Mouse (Mus musculus): ENCODE results near the gene Ankrd33. TPM values are rescaled to one million over a fixed set of nuclear protein-coding genes. Genes with fewer than 3 reads are reported as not detected.

Gene Ankrd33
- polyA plus RNA-seq, 1 experiment from 2014 or later, result not detected

- WGBS, result 83% methylated on average over 7 of the region's 7 CpGs
- Histone ChIP-seq H3K27ac (replicated peaks; ENCODE audit: low read depth, low read length) (no peak overlapping the region), H3K27me3 (ENCODE audit: control insufficient read depth, insufficient read depth, low read length) (no peaks in the 10 kb centered on the region), H3K9ac (replicated peaks; ENCODE audit: low read length) (no peak overlapping the region), H3K36me3 (ENCODE audit: control insufficient read depth, insufficient read depth, low read length) (no peaks in the 10 kb centered on the region), H3K4me3 (replicated peaks; ENCODE audit: low read depth, low read length) (no peak overlapping the region), H3K4me2 (ENCODE audit: low read length) (no peak overlapping the region), H3K9me3 (ENCODE audit: control insufficient read depth, low read length) (no peaks in the 10 kb centered on the region), H3K4me1 (ENCODE audit: control insufficient read depth, insufficient read depth, low read length) (peaks cover 6% of the 10 kb centered on the region; the same call in 1 of the 2 replicates)
- ATAC-seq (ENCODE audit: low FRiP score, low TSS enrichment) (no peak), DNase-seq (no peak)
These were observed 39.4 kb downstream of the Ankrd33 start for GRCm38 (mm10) chr15:101154700-101155616.

DNA sequence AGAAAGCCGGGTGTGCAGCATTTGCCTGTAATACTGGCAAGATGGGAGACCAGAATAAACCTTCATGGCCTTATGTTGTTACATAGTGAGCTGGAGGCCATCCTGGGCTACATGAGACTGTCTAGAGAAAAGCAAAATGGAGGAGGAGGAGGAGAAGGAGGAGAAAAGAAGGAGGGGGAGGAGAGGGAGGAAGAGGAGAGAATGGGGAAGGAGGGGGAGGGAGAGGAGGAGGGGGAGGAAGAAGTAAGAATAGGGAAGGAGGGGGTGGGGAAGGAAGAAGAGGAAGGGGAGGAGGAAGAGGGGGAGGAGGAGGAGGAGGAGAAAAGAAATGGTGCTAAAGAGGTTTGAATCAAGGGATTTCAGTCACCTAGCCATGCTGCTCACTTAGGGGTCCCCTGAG is 44.6 kb downstream of the Ankrd33 start:
- peak overlapping the region; percentile 81 for H3K27ac ChIP-seq (replicated peaks; ENCODE audit: low read depth, low read length)
- no peaks in the 10 kb centered on the region for H3K27me3 ChIP-seq (ENCODE audit: control insufficient read depth, insufficient read depth, low read length)
- no peaks in the 10 kb centered on the region for H3K9me3 ChIP-seq (ENCODE audit: control insufficient read depth, low read length)
- WGBS, result 21% methylated on average over 1 of the region's 1 CpGs
- no peak overlapping the region for H3K4me3 ChIP-seq (replicated peaks; ENCODE audit: low read depth, low read length)
- peak overlapping the region; percentile 29 for H3K4me2 ChIP-seq (ENCODE audit: low read length)
- no peak for DNase-seq
- ATAC-seq (ENCODE audit: low FRiP score, low TSS enrichment), result peak; percentile 19; the same call in 1 of the 2 replicates
- no peak overlapping the region for H3K9ac ChIP-seq (replicated peaks; ENCODE audit: low read length)
- no peaks in the 10 kb centered on the region for H3K36me3 ChIP-seq (ENCODE audit: control insufficient read depth, insufficient read depth, low read length)
- peaks cover 41% of the 10 kb centered on the region for H3K4me1 ChIP-seq (ENCODE audit: control insufficient read depth, insufficient read depth, low read length)

- Histone ChIP-seq H3K36me3 (ENCODE audit: control insufficient read depth, insufficient read depth, low read length) (no peaks in the 10 kb centered on the region), H3K4me3 (replicated peaks; ENCODE audit: low read depth, low read length) (no peak overlapping the region), H3K27me3 (ENCODE audit: control insufficient read depth, insufficient read depth, low read length) (no peaks in the 10 kb centered on the region), H3K9ac (replicated peaks; ENCODE audit: low read length) (no peak overlapping the region), H3K4me2 (ENCODE audit: low read length) (peak overlapping the region; percentile 29), H3K27ac (replicated peaks; ENCODE audit: low read depth, low read length) (peak overlapping the region; percentile 81), H3K4me1 (ENCODE audit: control insufficient read depth, insufficient read depth, low read length) (peaks cover 41% of the 10 kb centered on the region), H3K9me3 (ENCODE audit: control insufficient read depth, low read length) (no peaks in the 10 kb centered on the region)
- peak; percentile 88 for DNase-seq
- ATAC-seq (ENCODE audit: low FRiP score, low TSS enrichment), result peak; percentile 65; the same call in 1 of the 2 replicates
- WGBS, result 11% methylated on average over 7 of the region's 7 CpGs
These were observed 45.0 kb downstream of the Ankrd33 start for GRCm38 (mm10) chr15:101160591-101160990.

DNA sequence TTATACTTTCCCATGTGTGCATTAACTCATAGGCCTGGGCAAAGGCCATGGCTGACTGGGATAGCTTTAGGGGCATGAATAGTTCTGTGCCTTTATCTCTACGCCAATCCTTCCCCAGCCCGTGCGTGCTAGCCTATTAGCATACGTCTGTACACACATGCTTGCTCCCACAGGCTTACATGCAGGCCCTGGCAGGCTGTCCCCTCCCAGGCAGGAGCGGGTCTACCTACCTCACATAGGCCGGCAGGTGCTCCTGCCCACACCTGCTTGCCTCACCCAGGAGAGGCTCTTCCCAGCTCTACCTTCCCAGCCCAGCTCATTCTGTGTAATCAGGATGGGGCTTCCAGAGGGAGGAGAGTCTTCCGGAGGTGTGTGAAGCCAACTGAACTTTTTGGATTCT is 46.0 kb downstream of the Ankrd33 start:
- WGBS, result 60% methylated on average over 7 of the region's 7 CpGs
- Histone ChIP-seq H3K9ac (replicated peaks; ENCODE audit: low read length) (no peak overlapping the region), H3K27ac (replicated peaks; ENCODE audit: low read depth, low read length) (0 out of 2 replicates have a peak overlapping the region, but pooled peaks have one; percentile 81)

GRCm38 (mm10) chr15:101163056-101163458 is 47.5 kb downstream of the Ankrd33 start:
- Histone ChIP-seq H3K9ac (replicated peaks; ENCODE audit: low read length) (no peak overlapping the region), H3K4me2 (ENCODE audit: low read length) (peak overlapping the region; percentile 11; the same call in 1 of the 2 replicates)
- peak; percentile 77 for DNase-seq

More for the DNA sequence above, 46.0 kb downstream of the Ankrd33 start:
- no peaks in the 10 kb centered on the region for H3K9me3 ChIP-seq (ENCODE audit: control insufficient read depth, low read length)
- peaks cover 41% of the 10 kb centered on the region for H3K4me1 ChIP-seq (ENCODE audit: control insufficient read depth, insufficient read depth, low read length)
- ATAC-seq (ENCODE audit: low FRiP score, low TSS enrichment), result no peak
- no peak for DNase-seq
- H3K27me3 ChIP-seq (ENCODE audit: control insufficient read depth, insufficient read depth, low read length), result no peaks in the 10 kb centered on the region
- H3K4me2 ChIP-seq (ENCODE audit: low read length), result no peak overlapping the region
- no peak overlapping the region for H3K4me3 ChIP-seq (replicated peaks; ENCODE audit: low read depth, low read length)
- no peaks in the 10 kb centered on the region for H3K36me3 ChIP-seq (ENCODE audit: control insufficient read depth, insufficient read depth, low read length)

DNA sequence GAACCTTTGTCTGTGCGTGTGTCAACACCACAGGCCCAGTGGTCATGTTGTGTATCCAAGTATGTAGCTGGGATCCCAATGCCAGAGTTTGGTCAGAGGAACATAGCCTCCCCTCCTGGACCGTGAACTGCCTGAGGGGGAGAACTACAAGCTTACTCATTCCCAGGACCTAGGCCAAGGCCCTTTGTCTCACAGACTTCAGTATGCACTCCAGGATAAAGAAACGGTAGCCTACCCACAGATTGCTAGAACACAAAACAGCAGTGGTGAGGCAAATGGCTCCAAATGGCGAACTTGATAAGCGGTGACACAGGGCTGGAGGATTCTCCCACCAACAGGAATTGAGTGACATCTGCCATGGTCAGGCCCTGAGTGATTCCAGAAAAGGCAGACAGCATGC is 48.3 kb downstream of the Ankrd33 start:
- ATAC-seq (ENCODE audit: low FRiP score, low TSS enrichment), result no peak
- H3K4me1 ChIP-seq (ENCODE audit: control insufficient read depth, insufficient read depth, low read length), result peaks cover 41% of the 10 kb centered on the region

More at GRCm38 (mm10) chr15:101163056-101163458, 47.5 kb downstream of the Ankrd33 start:
- Histone ChIP-seq H3K4me1 (ENCODE audit: control insufficient read depth, insufficient read depth, low read length) (peaks cover 41% of the 10 kb centered on the region), H3K4me3 (replicated peaks; ENCODE audit: low read depth, low read length) (no peak overlapping the region), H3K27ac (replicated peaks; ENCODE audit: low read depth, low read length) (peak overlapping the region; percentile 32; the same call in 1 of the 2 replicates), H3K9me3 (ENCODE audit: control insufficient read depth, low read length) (no peaks in the 10 kb centered on the region), H3K36me3 (ENCODE audit: control insufficient read depth, insufficient read depth, low read length) (no peaks in the 10 kb centered on the region), H3K27me3 (ENCODE audit: control insufficient read depth, insufficient read depth, low read length) (no peaks in the 10 kb centered on the region)
- 23% methylated on average over 15 of the region's 15 CpGs for WGBS
- peak; percentile 59 for ATAC-seq (ENCODE audit: low FRiP score, low TSS enrichment)

DNA sequence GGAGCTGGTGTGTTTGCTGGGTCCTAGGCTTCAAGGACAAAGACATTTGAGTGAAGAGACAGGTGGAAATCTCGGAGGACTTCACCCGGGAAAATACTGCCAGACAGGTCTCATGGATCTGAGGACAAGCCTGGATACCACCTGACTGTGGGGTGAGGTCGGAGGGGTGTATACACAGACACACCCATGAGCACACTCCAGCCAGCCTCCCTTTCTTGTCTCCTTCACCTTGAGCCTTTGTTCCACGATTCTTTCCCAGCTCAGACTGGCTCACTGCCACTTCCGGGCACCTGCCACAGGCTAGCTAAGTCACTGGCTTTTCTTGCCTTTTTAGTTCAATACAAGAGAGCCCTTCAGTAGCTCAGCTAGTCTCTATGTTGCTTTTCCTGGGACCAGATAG is 48.7 kb downstream of the Ankrd33 start:
- no peak for ATAC-seq (ENCODE audit: low FRiP score, low TSS enrichment)
- H3K36me3 ChIP-seq (ENCODE audit: control insufficient read depth, insufficient read depth, low read length), result no peaks in the 10 kb centered on the region
- no peak overlapping the region for H3K9ac ChIP-seq (replicated peaks; ENCODE audit: low read length)
- H3K4me1 ChIP-seq (ENCODE audit: control insufficient read depth, insufficient read depth, low read length), result peaks cover 41% of the 10 kb centered on the region
- DNase-seq, result no peak
- H3K4me3 ChIP-seq (replicated peaks; ENCODE audit: low read depth, low read length), result no peak overlapping the region
- 74% methylated on average over 5 of the region's 5 CpGs for WGBS
- H3K27me3 ChIP-seq (ENCODE audit: control insufficient read depth, insufficient read depth, low read length), result no peaks in the 10 kb centered on the region
- H3K9me3 ChIP-seq (ENCODE audit: control insufficient read depth, low read length), result no peaks in the 10 kb centered on the region
- no peak overlapping the region for H3K27ac ChIP-seq (replicated peaks; ENCODE audit: low read depth, low read length)
- no peak overlapping the region for H3K4me2 ChIP-seq (ENCODE audit: low read length)

More for the DNA sequence above, 48.3 kb downstream of the Ankrd33 start:
- Histone ChIP-seq H3K27ac (replicated peaks; ENCODE audit: low read depth, low read length) (no peak overlapping the region), H3K9ac (replicated peaks; ENCODE audit: low read length) (no peak overlapping the region), H3K4me2 (ENCODE audit: low read length) (no peak overlapping the region), H3K27me3 (ENCODE audit: control insufficient read depth, insufficient read depth, low read length) (no peaks in the 10 kb centered on the region), H3K36me3 (ENCODE audit: control insufficient read depth, insufficient read depth, low read length) (no peaks in the 10 kb centered on the region), H3K9me3 (ENCODE audit: control insufficient read depth, low read length) (no peaks in the 10 kb centered on the region), H3K4me3 (replicated peaks; ENCODE audit: low read depth, low read length) (no peak overlapping the region)
- WGBS, result 65% methylated on average over 5 of the region's 5 CpGs
- DNase-seq, result no peak

DNA sequence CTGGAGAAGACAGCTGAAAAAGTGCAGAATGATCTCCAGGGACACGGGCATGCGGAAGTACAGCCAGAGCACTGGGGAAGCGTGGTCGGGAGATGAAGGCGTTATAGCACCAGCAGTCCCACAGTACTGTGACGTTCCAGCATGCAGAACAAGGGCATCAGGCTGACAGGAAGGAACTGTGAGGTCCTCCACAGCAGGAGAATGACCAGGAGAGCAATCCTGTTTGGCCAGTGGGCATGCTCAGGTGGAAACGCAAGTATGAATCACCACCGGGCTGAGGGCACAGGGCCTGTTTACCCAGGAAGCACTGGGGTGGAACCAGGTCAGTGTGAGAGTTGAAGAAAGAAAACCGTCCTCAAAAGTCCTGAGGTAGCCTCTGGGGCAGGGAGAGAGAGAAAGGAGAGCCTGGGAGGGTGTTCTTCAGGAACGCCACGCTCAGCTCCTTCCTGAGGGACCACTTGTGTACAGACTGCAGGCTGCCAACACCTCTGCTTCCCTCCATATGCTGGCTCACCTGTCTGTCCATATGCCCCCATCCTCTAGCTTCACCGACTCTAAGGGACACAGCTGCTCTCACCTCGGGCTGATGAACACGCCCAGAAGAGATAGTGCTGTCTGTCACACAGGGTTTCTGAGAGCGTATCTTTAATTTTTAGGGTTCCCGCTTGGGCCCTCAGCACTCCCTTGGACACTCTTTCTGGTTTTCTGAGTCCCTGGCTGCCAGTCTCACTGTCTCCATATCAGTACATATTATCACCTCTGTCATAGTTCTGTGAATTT is 50.3 kb downstream of the Ankrd33 start:
- Histone ChIP-seq H3K4me3 (replicated peaks; ENCODE audit: low read depth, low read length) (no peak overlapping the region), H3K27me3 (ENCODE audit: control insufficient read depth, insufficient read depth, low read length) (no peaks in the 10 kb centered on the region), H3K4me2 (ENCODE audit: low read length) (no peak overlapping the region), H3K27ac (replicated peaks; ENCODE audit: low read depth, low read length) (no peak overlapping the region), H3K4me1 (ENCODE audit: control insufficient read depth, insufficient read depth, low read length) (peaks cover 29% of the 10 kb centered on the region), H3K36me3 (ENCODE audit: control insufficient read depth, insufficient read depth, low read length) (no peaks in the 10 kb centered on the region), H3K9ac (replicated peaks; ENCODE audit: low read length) (no peak overlapping the region), H3K9me3 (ENCODE audit: control insufficient read depth, low read length) (no peaks in the 10 kb centered on the region)
- no peak for ATAC-seq (ENCODE audit: low FRiP score, low TSS enrichment)
- DNase-seq, result no peak
- WGBS, result 73% methylated on average over 16 of the region's 16 CpGs
